Mouse (Mus musculus) liver, adult 2 months (tissue): ENCODE measurements around the gene Dhps.

Source experiments
- CTCF ChIP-seq: fragments of 200-500 bp; IDR thresholded peaks from 2 replicates; pipeline ENCODE4 v1.5.1; 2011; ENCODE audit warnings: low read depth, low read length, control low read depth
- POLR2A ChIP-seq: fragments of 200-500 bp; IDR thresholded peaks from 2 replicates; pipeline ENCODE4 v1.6.1; 2011; ENCODE audit warnings: low read length, control low read depth; ENCODE audit not compliant: insufficient read depth; ENCODE audit errors: extremely low read depth

DNA sequence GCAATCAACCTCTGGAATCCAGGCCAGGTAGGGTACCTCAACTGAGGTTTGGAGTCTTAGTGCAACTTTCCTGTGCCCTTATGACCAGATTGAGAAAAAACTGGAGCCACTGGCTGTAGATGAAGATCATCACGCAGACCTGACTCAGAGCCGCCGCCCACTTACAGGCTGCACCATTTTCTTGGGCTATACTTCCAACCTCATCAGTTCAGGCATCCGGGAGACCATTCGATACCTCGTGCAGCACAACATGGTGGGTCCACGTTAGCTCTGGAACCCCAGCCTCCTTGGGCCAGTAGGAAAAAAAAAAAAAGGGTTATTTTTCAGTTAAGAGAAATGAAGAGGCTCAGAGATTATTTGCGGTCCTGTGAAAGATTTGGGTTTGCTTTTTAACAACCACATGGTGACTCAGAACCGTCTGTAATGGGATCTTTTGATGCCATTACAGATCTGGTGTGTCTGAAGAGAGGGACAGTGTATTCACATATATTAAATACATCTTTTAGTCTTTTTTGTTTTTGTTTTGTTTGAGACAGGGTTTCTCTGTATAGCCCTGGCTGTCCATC is 890 bp downstream of the Dhps start:
- TF ChIP-seq CTCF (no peak), POLR2A (no peak)
